Mouse (Mus musculus) liver, embryonic 14.5 days (tissue): Measurements from ENCODE around the gene Socs7. TPM values are rescaled to one million over a fixed set of nuclear protein-coding genes. Genes with fewer than 3 reads are reported as not detected.

Experiments used
- ATAC-seq: fragments of 200-750 bp; cut with Nextera tagmentation; 2 replicates; pipeline ENCODE4 v1.8.0; 2017; ENCODE audit warnings: moderate number of reproducible peaks, mild to moderate bottlenecking, moderate library complexity; ENCODE audit not compliant: insufficient read depth
- DNase-seq, 3 experiments: peaks; one replicate each; pipeline ENCODE4 v3.0.0-alpha.2; 2012 to 2013; ENCODE audit warnings: low read depth in 3 of 3, low spot score in 3 of 3
- H3K27ac ChIP-seq: fragments of 300-500 bp; sonication (generic); 2 replicates; pipeline ENCODE4 v1.5.1; 2014; ENCODE audit warnings: moderate library complexity, mild to moderate bottlenecking, control low read depth, inconsistent platforms
- H3K27me3 ChIP-seq: fragments of 300-500 bp; sonication (generic); 2 replicates; pipeline ENCODE4 v1.6.1; 2014; ENCODE audit warnings: mild to moderate bottlenecking, low read length, moderate library complexity; ENCODE audit not compliant: control insufficient read depth, insufficient read depth
- H3K36me3 ChIP-seq: fragments of 300-500 bp; sonication (generic); replicated peaks from 2 replicates; pipeline ENCODE4 v1.6.1; 2014; ENCODE audit warnings: low read depth; ENCODE audit not compliant: control insufficient read depth, insufficient read depth
- H3K4me1 ChIP-seq, 2 experiments: fragments of 200-500 bp in 1 of 2; fragments of 300-500 bp in 1 of 2; sonication (generic) in 1 of 2; replicated peaks; 2 replicates each; pipeline ENCODE4 v1.6.1; 2012 to 2014; ENCODE audit warnings: antibody characterized with exemption in 1 of 2, inconsistent platforms in 1 of 2, low read length in 1 of 2; ENCODE audit not compliant: control insufficient read depth in 2 of 2, insufficient read depth in 2 of 2
- H3K4me2 ChIP-seq: fragments of 300-500 bp; sonication (generic); 2 replicates; pipeline ENCODE4 v1.6.1; 2014; ENCODE audit warnings: low read depth, mild to moderate bottlenecking, control low read depth, moderate library complexity
- H3K4me3 ChIP-seq, 2 experiments: fragments of 200-500 bp in 1 of 2; fragments of 300-500 bp in 1 of 2; sonication (generic) in 1 of 2; 2 replicates each; pipeline ENCODE4 v1.5.1; 2012 to 2014; ENCODE audit warnings: low read depth in 2 of 2, low read length in 2 of 2, mild to moderate bottlenecking in 2 of 2, control low read depth in 1 of 2, inconsistent platforms in 1 of 2, moderate library complexity in 1 of 2; ENCODE audit not compliant: insufficient read depth in 1 of 2
- H3K9ac ChIP-seq: fragments of 300-500 bp; sonication (generic); replicated peaks from 2 replicates; pipeline ENCODE4 v1.6.1; 2014; ENCODE audit warnings: mild to moderate bottlenecking, control low read depth, moderate library complexity
- H3K9me3 ChIP-seq: fragments of 300-500 bp; sonication (generic); 2 replicates; pipeline ENCODE4 v1.6.1; 2016; ENCODE audit warnings: low read length, mixed read lengths; ENCODE audit not compliant: control insufficient read depth
- CTCF ChIP-seq: IDR thresholded peaks from 2 replicates; pipeline ENCODE4 v1.5.1; 2016; ENCODE audit warnings: antibody characterized with exemption, low read depth, control low read depth
- EP300 ChIP-seq: IDR thresholded peaks from 2 replicates; pipeline ENCODE4 v1.6.1; 2016; ENCODE audit warnings: antibody characterized with exemption, low read depth
- WGBS: fragments of 180-500 bp; shearing (Covaris S2); extraction: QIAGEN DNeasy Blood & Tissue Kit; methylation state at CpG from one replicate; pipeline ENCODE4 v1.1.7; 2014; ENCODE audit not compliant: insufficient replicate concordance; 5-methylcytosine and 5-hydroxymethylcytosine counted together
- polyA plus RNA-seq, 2 experiments: library from polyadenylated mRNA; depleted of rRNA in 1 of 2; stranded (reverse) in 1 of 2; unstranded in 1 of 2; fragments of >200 nt; fragmentation: Nextera tagmentation in 1 of 2; extraction: Ambion mirVana in 1 of 2; gene quantifications; 2 replicates each; pipeline versions ENCODE4 v1.2.1 to v1.2.3; 2012 to 2014

The Socs7 gene
- polyA plus RNA-seq, 2 experiments: 0.38 to 2.4 TPM

DNA sequence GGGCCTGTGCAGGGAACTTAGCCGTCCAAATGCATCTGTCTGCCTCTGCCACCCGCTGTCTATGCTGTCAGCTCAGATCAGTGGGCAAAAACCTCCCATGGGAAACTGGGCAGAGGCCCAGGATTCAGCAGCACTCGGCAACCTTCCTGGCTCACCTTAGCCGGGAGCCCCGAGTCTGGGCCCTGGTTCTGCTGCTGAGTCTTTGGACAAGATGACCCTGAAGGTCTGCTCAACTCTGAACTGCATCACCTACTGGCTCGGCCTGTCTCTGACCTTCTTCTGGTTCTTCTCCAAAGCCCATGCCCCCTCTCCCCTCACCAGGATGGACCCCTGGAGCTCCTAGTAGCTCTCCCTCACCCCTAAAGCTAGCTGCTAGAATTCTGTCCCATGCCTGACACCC, 83.2 kb downstream of the Socs7 start:
- peak overlapping the region; percentile 98 for H3K27ac ChIP-seq
- TF ChIP-seq EP300 (no peak), CTCF (no peak)
- DNase-seq (no peak), ATAC-seq (no peak)
- H3K36me3 ChIP-seq: peaks cover 58% of the 10 kb centered on the region
- peak overlapping the region; percentile 7 to 75 for H3K4me3 ChIP-seq
- H3K9me3 ChIP-seq: no peaks in the 10 kb centered on the region
- peak overlapping the region; percentile 92 for H3K4me2 ChIP-seq
- peak overlapping the region; percentile 83 for H3K9ac ChIP-seq
- WGBS: 47% methylated on average over 6 of the region's 6 CpGs
- no peaks in the 10 kb centered on the region for H3K27me3 ChIP-seq
- H3K4me1 ChIP-seq: peaks cover 60 to 70% of the 10 kb centered on the region in 2 experiments

DNA sequence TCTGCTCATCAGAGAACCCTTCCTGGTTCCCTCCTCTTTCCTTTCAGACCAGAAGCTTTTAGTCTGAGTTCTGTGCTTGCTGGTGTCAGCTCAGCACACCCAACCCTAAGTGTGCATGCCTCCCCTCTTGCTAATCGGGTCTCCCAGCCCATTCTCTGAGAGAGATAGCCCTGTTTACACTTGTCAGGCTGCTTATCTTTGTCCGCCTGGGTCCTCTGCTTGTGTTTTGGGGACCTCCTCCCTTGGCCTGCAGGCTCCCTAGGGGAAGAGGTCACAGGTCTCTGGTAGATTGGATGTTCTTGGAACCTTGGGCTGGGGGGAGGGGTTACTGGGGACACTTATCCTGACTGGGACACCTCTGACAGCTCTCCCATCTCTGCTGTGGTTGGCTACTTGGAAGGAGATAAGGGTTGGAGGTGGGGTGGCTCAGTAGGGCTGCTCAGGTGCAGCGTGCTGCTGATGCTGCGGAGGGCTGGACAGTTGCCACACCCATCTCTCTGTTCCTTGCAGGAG, 83.7 kb downstream of the Socs7 start:
- H3K4me2 ChIP-seq: peak overlapping the region; percentile 92
- DNase-seq (peak; percentile 92 to 96 (median 95)), ATAC-seq (peak; percentile 88)
- WGBS: 7% methylated on average over 4 of the region's 4 CpGs
- peaks cover 60 to 70% of the 10 kb centered on the region in 2 experiments for H3K4me1 ChIP-seq
- H3K36me3 ChIP-seq: peaks cover 63% of the 10 kb centered on the region
- H3K9ac ChIP-seq: peak overlapping the region; percentile 83
- no peaks in the 10 kb centered on the region for H3K9me3 ChIP-seq
- TF ChIP-seq EP300 (peak; percentile 98), CTCF (no peak)
- H3K4me3 ChIP-seq: peak overlapping the region; percentile 7 to 75
- H3K27me3 ChIP-seq: no peaks in the 10 kb centered on the region
- peak overlapping the region; percentile 98 for H3K27ac ChIP-seq

GRCm38 (mm10) chr11:97447979-97448378, 85.6 kb downstream of the Socs7 start:
- Histone ChIP-seq H3K4me3 (no peak overlapping the region), H3K9ac (no peak overlapping the region), H3K4me1 (peaks cover 51 to 58% of the 10 kb centered on the region in 2 experiments), H3K27ac (peak overlapping the region; percentile 98), H3K9me3 (no peaks in the 10 kb centered on the region), H3K27me3 (no peaks in the 10 kb centered on the region), H3K4me2 (peak overlapping the region; percentile 92; the same call in 1 of the 2 replicates), H3K36me3 (peaks cover 82% of the 10 kb centered on the region)
- no peak for DNase-seq
- 78% methylated on average over 7 of the region's 7 CpGs for WGBS
- TF ChIP-seq CTCF (no peak), EP300 (no peak)
- ATAC-seq: no peak

Other genes starting within 250 kb of the Socs7 start
- 0.02 and 0.05 TPM in 2 replicates for gene Tbx21, start 247.2 kb upstream of the Socs7 start, polyA plus RNA-seq (2012; rRNA removed)
- gene Tbx21, start 247.2 kb upstream of the Socs7 start, polyA plus RNA-seq (2014; fragmentation: Nextera tagmentation; extraction: Ambion mirVana): not detected in 2 replicates
- gene Tbkbp1, start 211.1 kb upstream of the Socs7 start, polyA plus RNA-seq (2012; rRNA removed): 2.4 and 2.6 TPM in 2 replicates
- gene Tbkbp1, start 211.1 kb upstream of the Socs7 start, polyA plus RNA-seq (2014; fragmentation: Nextera tagmentation; extraction: Ambion mirVana): 0.90 and 1.6 TPM in 2 replicates
- gene Kpnb1, start 174.7 kb upstream of the Socs7 start, polyA plus RNA-seq (2012; rRNA removed): 38.0 and 58.0 TPM in 2 replicates
- gene Kpnb1, start 174.7 kb upstream of the Socs7 start, polyA plus RNA-seq (2014; fragmentation: Nextera tagmentation; extraction: Ambion mirVana): 23.2 and 26.1 TPM in 2 replicates
- 4.3 and 8.5 TPM in 2 replicates for gene Npepps, start 81.9 kb upstream of the Socs7 start, polyA plus RNA-seq (2012; rRNA removed)
- 14.4 and 15.1 TPM in 2 replicates for gene Npepps, start 81.9 kb upstream of the Socs7 start, polyA plus RNA-seq (2014; fragmentation: Nextera tagmentation; extraction: Ambion mirVana)
- gene Mrpl45, start 46.8 kb upstream of the Socs7 start, polyA plus RNA-seq (2012; rRNA removed): 7.7 and 13.1 TPM in 2 replicates
- gene Mrpl45, start 46.8 kb upstream of the Socs7 start, polyA plus RNA-seq (2014; fragmentation: Nextera tagmentation; extraction: Ambion mirVana): 22.8 and 26.4 TPM in 2 replicates
- 0.01 TPM in 1 of 2 replicates, not detected in the other for gene Gpr179, start 10.5 kb upstream of the Socs7 start, polyA plus RNA-seq (2012; rRNA removed)
- not detected in 2 replicates for gene Gpr179, start 10.5 kb upstream of the Socs7 start, polyA plus RNA-seq (2014; fragmentation: Nextera tagmentation; extraction: Ambion mirVana)
- gene Arhgap23, start 53.0 kb downstream of the Socs7 start, polyA plus RNA-seq (2012; rRNA removed): 17.5 and 21.2 TPM in 2 replicates
- gene Arhgap23, start 53.0 kb downstream of the Socs7 start, polyA plus RNA-seq (2014; fragmentation: Nextera tagmentation; extraction: Ambion mirVana): 7.3 and 7.9 TPM in 2 replicates
- gene 4933428G20Rik, start 137.8 kb downstream of the Socs7 start, polyA plus RNA-seq (2012; rRNA removed): 0.02 TPM in 1 of 2 replicates, not detected in the other
- gene 4933428G20Rik, start 137.8 kb downstream of the Socs7 start, polyA plus RNA-seq (2014; fragmentation: Nextera tagmentation; extraction: Ambion mirVana): not detected in 2 replicates
- 0.04 and 0.06 TPM in 2 replicates for gene Srcin1, start 213.6 kb downstream of the Socs7 start, polyA plus RNA-seq (2012; rRNA removed)
- not detected in 2 replicates for gene Srcin1, start 213.6 kb downstream of the Socs7 start, polyA plus RNA-seq (2014; fragmentation: Nextera tagmentation; extraction: Ambion mirVana)